Mouse (Mus musculus): ENCODE measurements around the gene Hbb-bh2. TPM values are rescaled to one million over a fixed set of nuclear protein-coding genes. Genes with fewer than 3 reads are reported as not detected.

Gene Hbb-bh2
- polyA plus RNA-seq (2015; fragmentation: Nextera tagmentation; extraction: Ambion mirVana): not detected in 2 replicates

- H3K9ac ChIP-seq: no peak within 1 kb of the TSS
- no peaks in the 10 kb centered on the region for H3K36me3 ChIP-seq
- H3K4me1 ChIP-seq (replicated peaks): no peaks in the 10 kb centered on the region
- no peaks in the 10 kb centered on the region for H3K27me3 ChIP-seq (replicated peaks)
- no peak within 1 kb of the TSS for H3K4me2 ChIP-seq (replicated peaks)
- no peak within 1 kb of the TSS for H3K27ac ChIP-seq
- no peak within 1 kb of the TSS for H3K4me3 ChIP-seq (replicated peaks)
- no peak for ATAC-seq
- 72% methylated on average over 3 of the region's 3 CpGs for WGBS
- no peaks in the 10 kb centered on the region for H3K9me3 ChIP-seq
These were observed at the start of gene Hbb-bh2 for GRCm38 (mm10) chr7:103840268-103840667. Gene Hbb-bh2 (minus strand): TSS chr7:103840520.

DNA sequence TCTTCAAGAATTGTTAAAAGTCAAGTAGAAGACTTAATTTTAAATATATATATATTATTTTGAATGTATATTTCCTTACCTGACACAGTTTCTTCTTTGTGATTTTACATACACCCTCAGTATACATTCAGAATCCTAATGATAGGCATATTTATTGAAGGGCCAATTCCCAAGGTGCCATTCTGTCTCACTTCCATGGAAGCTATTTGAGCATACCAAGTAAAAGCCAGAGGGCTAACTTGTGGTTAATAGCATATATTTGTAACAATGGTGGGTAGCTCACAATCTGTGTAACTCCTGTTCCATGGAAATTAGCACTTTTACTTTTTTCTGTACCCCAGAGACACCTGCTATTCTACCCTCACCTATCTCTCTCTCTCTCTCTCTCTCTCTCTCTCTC lies 45.8 kb upstream of the Hbb-bh2 start, which contains the start of gene Olfr66:
TSS of gene Olfr66 (minus strand) at position 101 of the 400 bp plus-strand sequence.
- no peak for ATAC-seq
- H3K9me3 ChIP-seq: no peaks in the 10 kb centered on the region
- no peak within 1 kb of the TSS for H3K9ac ChIP-seq
- no peaks in the 10 kb centered on the region for H3K36me3 ChIP-seq
- H3K4me2 ChIP-seq (replicated peaks): no peak within 1 kb of the TSS
- H3K4me3 ChIP-seq (replicated peaks): no peak within 1 kb of the TSS
- no peaks in the 10 kb centered on the region for H3K27me3 ChIP-seq (replicated peaks)
- no peak within 1 kb of the TSS for H3K27ac ChIP-seq
- no peaks in the 10 kb centered on the region for H3K4me1 ChIP-seq (replicated peaks)

DNA sequence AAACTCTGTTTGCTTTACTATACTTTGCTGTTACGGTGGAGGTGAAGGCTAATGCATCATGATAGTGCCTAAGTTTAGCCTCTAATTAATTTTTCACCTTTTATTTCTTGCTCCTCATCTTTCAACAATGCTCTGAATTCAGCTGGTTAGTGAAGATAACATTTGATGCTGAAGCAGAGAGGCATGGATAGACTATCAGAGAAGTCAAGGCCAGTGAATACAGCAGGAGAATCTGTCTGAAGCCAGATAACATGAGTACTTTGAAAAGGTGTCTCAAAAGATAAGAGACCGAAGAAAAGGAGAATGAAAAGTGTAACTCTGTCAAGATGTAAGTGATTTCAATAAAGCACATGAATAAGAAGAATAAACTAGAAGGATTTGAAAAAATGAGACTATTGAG lies 36.8 kb upstream of the Hbb-bh2 start:
- Histone ChIP-seq H3K4me1 (replicated peaks) (no peaks in the 10 kb centered on the region), H3K9me3 (no peaks in the 10 kb centered on the region), H3K27me3 (replicated peaks) (no peaks in the 10 kb centered on the region), H3K9ac (no peak overlapping the region), H3K27ac (no peak overlapping the region), H3K36me3 (no peaks in the 10 kb centered on the region), H3K4me3 (replicated peaks) (no peak overlapping the region), H3K4me2 (replicated peaks) (no peak overlapping the region)
- WGBS: 83% methylated on average over 2 of the region's 2 CpGs
- no peak for ATAC-seq

DNA sequence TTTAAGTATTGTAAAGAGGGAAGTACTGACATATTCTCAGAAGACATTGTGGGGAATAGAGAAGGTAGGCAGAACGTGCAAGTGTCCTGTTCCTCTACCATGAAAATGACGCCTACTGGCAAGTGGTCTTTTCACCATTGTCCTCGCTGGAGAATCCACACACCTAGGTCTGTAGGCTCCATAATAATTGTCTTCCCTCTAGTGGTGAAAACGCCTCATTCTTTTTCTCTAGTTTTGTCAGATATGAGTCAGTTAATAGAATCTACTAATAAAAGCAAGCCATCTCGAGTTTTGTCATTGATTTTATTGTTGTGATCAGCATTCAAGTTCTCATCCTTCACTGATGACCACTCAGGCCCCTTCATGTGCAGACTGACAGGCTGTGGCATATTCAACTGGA lies 34.1 kb upstream of the Hbb-bh2 start:
- ATAC-seq: no peak

GRCm38 (mm10) chr7:103873064-103873463 lies 32.7 kb upstream of the Hbb-bh2 start:
- Histone ChIP-seq H3K9ac (no peak overlapping the region), H3K4me3 (replicated peaks) (no peak overlapping the region), H3K4me1 (replicated peaks) (no peaks in the 10 kb centered on the region), H3K4me2 (replicated peaks) (no peak overlapping the region), H3K9me3 (no peaks in the 10 kb centered on the region), H3K27ac (no peak overlapping the region), H3K27me3 (replicated peaks) (no peaks in the 10 kb centered on the region), H3K36me3 (no peaks in the 10 kb centered on the region)
- 7% methylated on average over 1 of the region's 1 CpGs for WGBS
- ATAC-seq: no peak

More for the DNA sequence above, 34.1 kb upstream of the Hbb-bh2 start:
- H3K4me2 ChIP-seq (replicated peaks): no peak overlapping the region
- H3K27me3 ChIP-seq (replicated peaks): no peaks in the 10 kb centered on the region
- H3K27ac ChIP-seq: no peak overlapping the region
- H3K4me3 ChIP-seq (replicated peaks): no peak overlapping the region
- no peaks in the 10 kb centered on the region for H3K4me1 ChIP-seq (replicated peaks)
- WGBS: 35% methylated on average over 5 of the region's 5 CpGs
- H3K9me3 ChIP-seq: no peaks in the 10 kb centered on the region
- no peaks in the 10 kb centered on the region for H3K36me3 ChIP-seq
- H3K9ac ChIP-seq: no peak overlapping the region

DNA sequence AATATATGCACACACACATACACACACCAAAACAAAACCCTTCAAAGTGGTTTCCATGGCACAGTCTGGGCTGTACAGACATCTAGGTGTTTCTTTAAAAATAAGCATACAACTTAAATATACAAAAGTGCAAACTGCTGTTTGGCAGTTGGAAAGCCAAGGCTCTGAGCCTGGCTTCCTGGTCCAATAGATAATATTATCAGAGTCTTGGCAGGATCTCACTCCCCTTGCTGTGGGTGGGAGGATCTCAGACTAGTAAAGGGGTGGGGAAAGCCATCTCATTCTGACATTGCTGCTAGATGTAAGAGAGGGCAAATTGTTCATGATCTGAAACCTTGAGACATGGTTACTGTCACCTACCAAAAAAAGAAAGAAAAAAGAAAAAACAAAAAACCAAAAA lies 30.3 kb upstream of the Hbb-bh2 start:
- no peak overlapping the region for H3K4me3 ChIP-seq (replicated peaks)
- no peaks in the 10 kb centered on the region for H3K27me3 ChIP-seq (replicated peaks)
- H3K9me3 ChIP-seq: no peaks in the 10 kb centered on the region
- no peak overlapping the region for H3K27ac ChIP-seq
- peak; percentile 66; the same call in 1 of the 2 replicates for ATAC-seq
- H3K4me1 ChIP-seq (replicated peaks): no peaks in the 10 kb centered on the region
- no peaks in the 10 kb centered on the region for H3K36me3 ChIP-seq
- H3K4me2 ChIP-seq (replicated peaks): no peak overlapping the region
- H3K9ac ChIP-seq: no peak overlapping the region

- Histone ChIP-seq H3K4me3 (replicated peaks) (no peak overlapping the region), H3K27me3 (replicated peaks) (no peaks in the 10 kb centered on the region), H3K4me1 (replicated peaks) (no peaks in the 10 kb centered on the region), H3K36me3 (no peaks in the 10 kb centered on the region), H3K4me2 (replicated peaks) (no peak overlapping the region), H3K9ac (no peak overlapping the region), H3K9me3 (no peaks in the 10 kb centered on the region), H3K27ac (no peak overlapping the region)
- ATAC-seq: peak; percentile 90
These were observed 25.4 kb upstream of the Hbb-bh2 start for GRCm38 (mm10) chr7:103865716-103866115.

GRCm38 (mm10) chr7:103861531-103861930 lies 21.2 kb upstream of the Hbb-bh2 start:
- H3K27me3 ChIP-seq (replicated peaks): no peaks in the 10 kb centered on the region
- no peaks in the 10 kb centered on the region for H3K36me3 ChIP-seq
- no peak overlapping the region for H3K27ac ChIP-seq
- H3K9me3 ChIP-seq: no peaks in the 10 kb centered on the region
- no peak overlapping the region for H3K4me2 ChIP-seq (replicated peaks)
- WGBS: 78% methylated on average over 3 of the region's 3 CpGs
- H3K4me3 ChIP-seq (replicated peaks): no peak overlapping the region
- no peak for ATAC-seq
- no peak overlapping the region for H3K9ac ChIP-seq
- H3K4me1 ChIP-seq (replicated peaks): no peaks in the 10 kb centered on the region

GRCm38 (mm10) chr7:103860855-103861254 lies 20.5 kb upstream of the Hbb-bh2 start:
- H3K4me2 ChIP-seq (replicated peaks): no peak overlapping the region
- WGBS: 43% methylated on average over 1 of the region's 1 CpGs
- no peaks in the 10 kb centered on the region for H3K4me1 ChIP-seq (replicated peaks)
- no peaks in the 10 kb centered on the region for H3K9me3 ChIP-seq
- H3K36me3 ChIP-seq: no peaks in the 10 kb centered on the region
- H3K27ac ChIP-seq: no peak overlapping the region
- peak; percentile 91 for ATAC-seq
- no peak overlapping the region for H3K4me3 ChIP-seq (replicated peaks)
- H3K27me3 ChIP-seq (replicated peaks): no peaks in the 10 kb centered on the region
- no peak overlapping the region for H3K9ac ChIP-seq

DNA sequence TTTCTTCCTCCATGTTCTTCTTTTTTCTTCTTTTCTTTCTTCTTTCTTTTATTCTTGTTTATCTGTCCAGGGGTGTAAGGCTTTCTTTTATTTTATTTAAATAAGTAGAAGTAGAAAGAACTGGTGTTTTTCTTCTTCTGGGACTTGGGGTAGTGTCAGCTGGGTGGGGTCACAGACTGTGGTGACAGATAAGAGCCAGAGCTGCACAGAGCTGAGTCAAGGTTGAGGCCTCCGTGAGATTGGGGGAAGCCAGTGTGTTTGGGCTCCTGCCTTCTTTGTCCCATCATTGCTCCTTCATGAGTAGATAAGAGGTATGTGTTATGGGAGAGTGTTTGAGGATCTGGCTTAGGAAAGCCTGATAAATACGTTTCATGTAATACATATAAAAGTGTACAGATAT lies 18.8 kb upstream of the Hbb-bh2 start:
- peak; percentile 86; the same call in 1 of the 2 replicates for ATAC-seq

GRCm38 (mm10) chr7:103854669-103855068 lies 14.3 kb upstream of the Hbb-bh2 start:
- no peak for ATAC-seq
- Histone ChIP-seq H3K9ac (no peak overlapping the region), H3K4me1 (replicated peaks) (no peaks in the 10 kb centered on the region), H3K4me2 (replicated peaks) (no peak overlapping the region), H3K27ac (no peak overlapping the region), H3K4me3 (replicated peaks) (no peak overlapping the region), H3K27me3 (replicated peaks) (no peaks in the 10 kb centered on the region), H3K36me3 (no peaks in the 10 kb centered on the region), H3K9me3 (no peaks in the 10 kb centered on the region)
- 64% methylated on average over 1 of the region's 1 CpGs for WGBS

More for the DNA sequence above, 18.8 kb upstream of the Hbb-bh2 start:
- no peak overlapping the region for H3K4me3 ChIP-seq (replicated peaks)
- no peak overlapping the region for H3K9ac ChIP-seq
- no peaks in the 10 kb centered on the region for H3K4me1 ChIP-seq (replicated peaks)
- no peak overlapping the region for H3K4me2 ChIP-seq (replicated peaks)
- H3K27ac ChIP-seq: no peak overlapping the region
- 62% methylated on average over 2 of the region's 2 CpGs for WGBS
- H3K9me3 ChIP-seq: no peaks in the 10 kb centered on the region
- no peaks in the 10 kb centered on the region for H3K36me3 ChIP-seq
- no peaks in the 10 kb centered on the region for H3K27me3 ChIP-seq (replicated peaks)

- no peak within 1 kb of the TSS for H3K4me2 ChIP-seq (replicated peaks)
- H3K36me3 ChIP-seq: no peaks in the 10 kb centered on the region
- H3K27me3 ChIP-seq (replicated peaks): no peaks in the 10 kb centered on the region
- no peaks in the 10 kb centered on the region for H3K9me3 ChIP-seq
- 69% methylated on average over 2 of the region's 2 CpGs for WGBS
- H3K4me3 ChIP-seq (replicated peaks): no peak within 1 kb of the TSS
- no peak within 1 kb of the TSS for H3K27ac ChIP-seq
- ATAC-seq: no peak
- H3K4me1 ChIP-seq (replicated peaks): no peaks in the 10 kb centered on the region
- H3K9ac ChIP-seq: no peak within 1 kb of the TSS
These were observed 12.8 kb upstream of the Hbb-bh2 start, which contains the start of gene Hbb-y for GRCm38 (mm10) chr7:103853090-103853489. Gene Hbb-y (minus strand): TSS chr7:103853216.

DNA sequence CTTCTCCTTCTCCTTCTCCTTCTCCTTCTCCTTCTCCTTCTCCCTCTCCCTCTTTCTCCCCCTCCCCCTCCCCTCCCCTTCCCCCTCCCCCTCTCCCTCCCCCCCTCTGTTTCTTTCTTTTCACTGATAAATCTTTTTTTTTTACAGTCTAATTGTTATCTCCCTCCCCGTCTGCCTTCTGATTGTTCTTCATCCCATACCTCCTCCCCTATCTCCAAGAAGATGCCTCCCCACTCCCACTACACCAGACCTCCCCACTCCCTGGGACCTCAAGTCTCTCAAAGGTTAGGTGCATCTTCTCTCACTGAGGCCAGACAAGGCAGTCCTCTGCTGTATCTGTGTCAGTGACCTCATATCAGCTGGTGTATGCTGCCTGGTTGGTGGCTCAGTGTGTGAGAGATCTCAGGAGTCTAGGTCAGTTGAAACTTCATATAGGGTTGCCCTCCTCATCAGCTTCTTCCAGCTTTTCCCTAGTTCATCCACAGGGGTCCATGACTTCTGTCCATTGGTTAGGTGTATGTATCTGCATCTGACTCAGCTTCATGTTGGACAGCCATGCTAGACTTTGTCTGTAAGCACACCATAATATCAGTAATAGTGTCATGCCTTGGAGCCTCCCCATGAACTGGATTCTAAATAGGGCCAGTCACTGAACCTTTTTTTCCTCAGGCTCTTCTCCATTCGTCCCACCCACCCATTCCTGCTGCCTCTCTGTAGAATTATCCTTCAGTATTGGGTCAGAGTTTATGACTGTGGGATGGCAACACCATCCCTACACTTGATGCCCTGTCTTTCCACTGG lies 4.4 kb upstream of the Hbb-bh2 start:
- Histone ChIP-seq H3K4me1 (replicated peaks) (no peaks in the 10 kb centered on the region), H3K4me3 (replicated peaks) (no peak overlapping the region), H3K9ac (no peak overlapping the region), H3K27ac (no peak overlapping the region), H3K27me3 (replicated peaks) (no peaks in the 10 kb centered on the region), H3K4me2 (replicated peaks) (no peak overlapping the region), H3K36me3 (no peaks in the 10 kb centered on the region), H3K9me3 (no peaks in the 10 kb centered on the region)
- ATAC-seq: no peak
- WGBS: 39% methylated on average over 1 of the region's 2 CpGs
